Mouse (Mus musculus): Measurements from ENCODE around the gene Kif2c. TPM values are rescaled to one million over a fixed set of nuclear protein-coding genes. Genes with fewer than 3 reads are reported as not detected.

The Kif2c gene
- polyA plus RNA-seq, 2 experiments, result 19.4 to 30.1 TPM

DNA sequence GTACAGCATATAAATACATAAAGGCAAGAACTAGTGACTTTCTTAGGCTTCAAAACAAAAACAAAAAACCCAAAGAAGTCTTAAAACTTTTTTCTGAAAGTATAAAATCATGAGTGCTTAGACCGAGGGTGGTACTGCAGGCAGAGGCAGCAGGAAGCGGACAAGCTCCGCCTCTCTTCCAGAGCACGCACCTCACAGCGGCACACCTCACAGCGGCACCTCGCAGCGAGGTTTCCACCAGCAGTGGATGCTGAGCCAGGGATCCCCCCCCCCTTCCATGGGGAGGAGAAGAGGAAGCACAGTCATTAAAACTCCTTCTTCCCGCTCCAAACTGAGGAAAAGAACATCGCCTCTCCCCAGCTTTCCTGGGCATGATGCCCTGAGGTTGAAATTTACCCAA is 22.8 kb downstream of the Kif2c start:
- ATAC-seq (ENCODE audit: insufficient read depth), result no peak
- Histone ChIP-seq H3K4me3 (ENCODE audit: insufficient read depth in 1 of 2, low read depth in 2 of 2, low read length in 2 of 2) (no peak overlapping the region), H3K9ac (replicated peaks) (no peak overlapping the region), H3K9me3 (ENCODE audit: control insufficient read depth, low read length) (no peaks in the 10 kb centered on the region), H3K4me2 (ENCODE audit: low read depth) (no peak overlapping the region), H3K27me3 (ENCODE audit: control insufficient read depth, insufficient read depth, low read length) (no peaks in the 10 kb centered on the region), H3K27ac (no peak overlapping the region), H3K4me1 (replicated peaks; ENCODE audit: control insufficient read depth in 2 of 2, insufficient read depth in 2 of 2, low read length in 1 of 2) (peaks cover 3% of the 10 kb centered on the region in 2 experiments; a peak in 1 of 4 replicates), H3K36me3 (replicated peaks; ENCODE audit: control insufficient read depth, insufficient read depth, low read depth) (peaks cover 52% of the 10 kb centered on the region)
- no peak for DNase-seq (ENCODE audit: low read depth in 3 of 3, low spot score in 3 of 3)
- 86% methylated on average over 10 of the region's 10 CpGs for WGBS (ENCODE audit: insufficient replicate concordance)
- TF ChIP-seq CTCF (IDR thresholded peaks at IDR 0.05; ENCODE audit: low read depth) (no peak), EP300 (IDR thresholded peaks at IDR 0.05; ENCODE audit: low read depth) (no peak)

DNA sequence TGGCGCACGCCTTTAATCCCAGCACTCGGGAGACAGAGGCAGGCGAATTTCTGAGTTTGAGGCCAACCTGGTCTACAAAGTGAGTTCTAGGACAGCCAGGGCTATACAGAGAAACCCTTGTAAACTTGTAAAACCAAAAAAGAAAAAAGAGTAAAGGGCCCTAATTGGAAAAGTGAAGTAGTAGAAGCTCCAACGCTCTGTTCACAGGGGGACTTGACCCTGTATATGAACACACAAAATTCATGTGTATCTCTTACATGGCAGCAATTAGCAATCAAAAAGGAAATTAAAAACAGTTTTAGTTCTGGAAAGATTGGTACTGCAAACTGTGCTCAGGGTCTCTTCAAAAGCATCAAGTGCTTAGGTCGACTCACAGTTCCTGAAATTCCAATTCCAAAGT is 26.1 kb downstream of the Kif2c start:
- 22% methylated on average over 6 of the region's 6 CpGs for WGBS (ENCODE audit: insufficient replicate concordance)
- Histone ChIP-seq H3K9me3 (ENCODE audit: control insufficient read depth, low read length) (no peaks in the 10 kb centered on the region), H3K4me2 (ENCODE audit: low read depth) (peak overlapping the region; percentile 81), H3K36me3 (replicated peaks; ENCODE audit: control insufficient read depth, insufficient read depth, low read depth) (peaks cover 53% of the 10 kb centered on the region), H3K27ac (peak overlapping the region; percentile 17), H3K4me3 (ENCODE audit: insufficient read depth in 1 of 2, low read depth in 2 of 2, low read length in 2 of 2) (peak overlapping the region; percentile 85 to 92; a peak in 3 of 4 replicates), H3K9ac (replicated peaks) (peak overlapping the region; percentile 96), H3K4me1 (replicated peaks; ENCODE audit: control insufficient read depth in 2 of 2, insufficient read depth in 2 of 2, low read length in 1 of 2) (peaks cover 9 to 17% of the 10 kb centered on the region in 2 experiments), H3K27me3 (ENCODE audit: control insufficient read depth, insufficient read depth, low read length) (no peaks in the 10 kb centered on the region)
- ATAC-seq (ENCODE audit: insufficient read depth), result no peak
- no peak for DNase-seq (ENCODE audit: low read depth in 3 of 3, low spot score in 3 of 3)
- TF ChIP-seq CTCF (IDR thresholded peaks at IDR 0.05; ENCODE audit: low read depth) (no peak), EP300 (IDR thresholded peaks at IDR 0.05; ENCODE audit: low read depth) (no peak)

DNA sequence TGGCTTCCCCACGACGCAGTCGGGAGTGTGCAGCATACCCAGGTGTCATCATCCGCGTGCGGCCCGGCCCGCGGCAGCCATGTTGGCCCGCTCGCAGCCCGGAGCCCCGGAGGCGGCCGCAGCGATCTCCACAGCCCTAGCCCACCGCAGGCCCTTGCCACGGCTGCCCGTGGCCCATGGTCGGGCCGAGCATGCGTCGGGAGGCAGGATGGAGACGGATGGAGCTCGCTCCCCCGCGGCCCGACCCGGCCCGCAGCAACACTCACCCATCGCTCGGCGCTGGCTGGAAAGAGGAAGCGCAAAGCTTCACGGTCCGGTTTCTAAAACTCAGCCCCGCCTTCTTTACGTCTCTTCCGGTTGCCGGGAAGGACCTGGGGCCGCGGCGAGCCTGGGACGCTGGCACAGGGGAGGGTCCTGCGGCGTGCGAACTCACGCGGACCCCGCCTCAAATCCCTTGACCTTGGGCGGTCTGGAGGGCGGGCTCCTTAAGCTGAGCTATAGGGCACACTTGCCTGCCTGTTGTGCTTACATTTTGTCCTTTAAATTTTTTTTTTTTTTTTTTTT is 26.6 kb downstream of the Kif2c start, which contains the start of gene Rps8:
Gene Rps8 (minus strand): TSS at position 452 of the 564 bp plus-strand sequence.
- 0 out of 2 replicates have a peak, but pooled peaks have one; percentile 6 for TF ChIP-seq CTCF (IDR thresholded peaks at IDR 0.05; ENCODE audit: low read depth)
- no peak for TF ChIP-seq EP300 (IDR thresholded peaks at IDR 0.05; ENCODE audit: low read depth)
- H3K9me3 ChIP-seq (ENCODE audit: control insufficient read depth, low read length), result no peaks in the 10 kb centered on the region
- DNase-seq (ENCODE audit: low read depth in 3 of 3, low spot score in 3 of 3) (peak; percentile 76 to 79 (median 77)), ATAC-seq (ENCODE audit: insufficient read depth) (peak; percentile 88)
- peaks cover 9 to 17% of the 10 kb centered on the region in 2 experiments for H3K4me1 ChIP-seq (replicated peaks; ENCODE audit: control insufficient read depth in 2 of 2, insufficient read depth in 2 of 2, low read length in 1 of 2)
- H3K27ac ChIP-seq, result peak within 1 kb of the TSS; percentile 17
- H3K9ac ChIP-seq (replicated peaks), result peak within 1 kb of the TSS; percentile 96
- H3K36me3 ChIP-seq (replicated peaks; ENCODE audit: control insufficient read depth, insufficient read depth, low read depth), result peaks cover 54% of the 10 kb centered on the region
- peak within 1 kb of the TSS; percentile 85 to 92 for H3K4me3 ChIP-seq (ENCODE audit: insufficient read depth in 1 of 2, low read depth in 2 of 2, low read length in 2 of 2)
- H3K27me3 ChIP-seq (ENCODE audit: control insufficient read depth, insufficient read depth, low read length), result no peaks in the 10 kb centered on the region
- 0% methylated on average over 52 of the region's 52 CpGs for WGBS (ENCODE audit: insufficient replicate concordance)
- peak within 1 kb of the TSS; percentile 81 for H3K4me2 ChIP-seq (ENCODE audit: low read depth)

DNA sequence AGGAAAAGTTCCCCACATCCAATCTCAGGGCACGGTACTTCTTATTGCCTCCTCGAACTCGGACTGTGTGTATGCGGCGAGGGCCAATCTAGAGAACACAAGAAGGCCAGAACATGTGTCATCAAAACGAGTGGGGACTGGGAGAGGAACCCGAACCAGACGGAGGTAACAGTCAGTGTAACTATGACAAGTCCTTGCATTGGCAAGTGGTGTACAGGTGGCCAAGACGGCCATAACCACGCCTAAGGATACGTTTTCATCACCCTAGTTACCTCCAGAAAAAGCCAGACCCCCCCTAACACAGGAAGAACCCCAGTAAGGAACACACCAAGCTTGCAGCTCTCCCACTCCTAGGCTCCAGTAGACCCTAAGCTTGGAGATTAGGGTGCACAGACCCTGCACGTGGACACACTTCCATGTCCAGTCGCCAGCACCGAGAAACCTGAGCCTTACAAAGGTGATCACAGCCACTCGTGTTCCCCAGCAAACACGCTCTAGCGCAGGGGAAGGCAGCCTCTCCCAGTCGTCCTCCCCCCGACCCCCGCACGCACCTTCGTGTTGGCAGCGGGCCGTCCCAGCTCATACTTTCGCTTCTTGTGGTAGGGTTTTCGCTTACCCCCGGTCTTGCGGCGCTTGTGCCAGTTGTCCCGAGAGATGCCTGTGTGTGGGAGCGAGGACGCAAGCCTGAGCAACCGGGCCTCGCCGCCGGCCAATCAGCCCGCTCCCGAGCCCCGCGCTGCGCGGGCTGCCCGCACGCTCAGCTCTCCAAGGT is 27.2 kb downstream of the Kif2c start:
- Histone ChIP-seq H3K9me3 (ENCODE audit: control insufficient read depth, low read length) (no peaks in the 10 kb centered on the region), H3K4me1 (replicated peaks; ENCODE audit: control insufficient read depth in 2 of 2, insufficient read depth in 2 of 2, low read length in 1 of 2) (peaks cover 9 to 17% of the 10 kb centered on the region in 2 experiments), H3K4me3 (ENCODE audit: insufficient read depth in 1 of 2, low read depth in 2 of 2, low read length in 2 of 2) (peak overlapping the region; percentile 85 to 92), H3K4me2 (ENCODE audit: low read depth) (peak overlapping the region; percentile 81), H3K27me3 (ENCODE audit: control insufficient read depth, insufficient read depth, low read length) (no peaks in the 10 kb centered on the region), H3K27ac (peak overlapping the region; percentile 17), H3K9ac (replicated peaks) (peak overlapping the region; percentile 96), H3K36me3 (replicated peaks; ENCODE audit: control insufficient read depth, insufficient read depth, low read depth) (peaks cover 56% of the 10 kb centered on the region)
- TF ChIP-seq CTCF (IDR thresholded peaks at IDR 0.05; ENCODE audit: low read depth) (no peak), EP300 (IDR thresholded peaks at IDR 0.05; ENCODE audit: low read depth) (no peak)
- DNase-seq (ENCODE audit: low read depth in 3 of 3, low spot score in 3 of 3) (no peak), ATAC-seq (ENCODE audit: insufficient read depth) (peak; percentile 1; the same call in 1 of the 2 replicates)
- WGBS (ENCODE audit: insufficient replicate concordance), result under 1% methylated on average over 44 of the region's 44 CpGs

DNA sequence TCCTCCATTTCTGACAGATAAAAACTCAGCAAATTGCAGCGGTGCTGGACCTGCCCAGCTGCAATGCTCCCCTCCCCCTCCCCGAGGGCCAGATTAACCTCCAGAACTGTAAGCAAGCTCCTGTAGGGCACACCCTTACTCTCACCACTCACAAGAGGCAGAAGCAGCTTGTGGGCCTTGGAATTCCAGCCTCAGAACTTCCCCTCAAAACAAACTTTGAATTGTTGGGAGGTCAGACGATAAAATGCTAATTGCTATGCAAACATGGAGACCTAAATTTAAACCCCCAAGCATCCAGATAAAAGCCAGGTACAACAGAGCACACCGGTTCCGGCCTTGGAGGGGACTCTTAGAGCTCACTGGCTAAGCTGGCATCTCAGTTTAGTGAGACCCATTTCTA is 29.7 kb downstream of the Kif2c start:
- Histone ChIP-seq H3K27me3 (ENCODE audit: control insufficient read depth, insufficient read depth, low read length) (no peaks in the 10 kb centered on the region), H3K4me2 (ENCODE audit: low read depth) (peak overlapping the region; percentile 81), H3K9me3 (ENCODE audit: control insufficient read depth, low read length) (no peaks in the 10 kb centered on the region), H3K36me3 (replicated peaks; ENCODE audit: control insufficient read depth, insufficient read depth, low read depth) (peaks cover 52% of the 10 kb centered on the region), H3K27ac (peak overlapping the region; percentile 25; the same call in 1 of the 2 replicates), H3K9ac (replicated peaks) (peak overlapping the region; percentile 40), H3K4me1 (replicated peaks; ENCODE audit: control insufficient read depth in 2 of 2, insufficient read depth in 2 of 2, low read length in 1 of 2) (peaks cover 9 to 17% of the 10 kb centered on the region in 2 experiments), H3K4me3 (ENCODE audit: insufficient read depth in 1 of 2, low read depth in 2 of 2, low read length in 2 of 2) (peak overlapping the region in 1 of 2 experiments; percentile 85; a peak in 1 of 4 replicates)
- DNase-seq (ENCODE audit: low read depth in 3 of 3, low spot score in 3 of 3), result no peak
- no peak for ATAC-seq (ENCODE audit: insufficient read depth)
- TF ChIP-seq EP300 (IDR thresholded peaks at IDR 0.05; ENCODE audit: low read depth), result no peak
- WGBS (ENCODE audit: insufficient replicate concordance), result 48% methylated on average over 5 of the region's 5 CpGs
